Mouse (Mus musculus) T-helper 17 cell (primary cell): Measurements from ENCODE around the gene Ipcef1.

ENCODE experiments used
- in situ Hi-C, 2 experiments: fragments of 300-600 bp; cut with MboI, MseI; formaldehyde crosslinking; loops; 1 replicate in 1 of 2; 2 replicates in 1 of 2; pipeline ENCODE4 v1.15.1; 2025; ENCODE audit warnings: high pct_unique_total_duplicates in 2 of 2

Gene Ipcef1

GRCm38 (mm10) chr10:6979789-6980188 is 72.5 kb downstream of the Ipcef1 start:
- in situ Hi-C loops = loop anchor here (10.0 to 25.0 kb wide), 5 partner anchors 235 to 1155 kb away; partner anchors contain the start of genes Cnksr3 (in 1 of the 2), Ginm1 (in 1 of the 2), Lrp11 (in 1 of the 2) and Mtrf1l (in 1 of the 2)

DNA sequence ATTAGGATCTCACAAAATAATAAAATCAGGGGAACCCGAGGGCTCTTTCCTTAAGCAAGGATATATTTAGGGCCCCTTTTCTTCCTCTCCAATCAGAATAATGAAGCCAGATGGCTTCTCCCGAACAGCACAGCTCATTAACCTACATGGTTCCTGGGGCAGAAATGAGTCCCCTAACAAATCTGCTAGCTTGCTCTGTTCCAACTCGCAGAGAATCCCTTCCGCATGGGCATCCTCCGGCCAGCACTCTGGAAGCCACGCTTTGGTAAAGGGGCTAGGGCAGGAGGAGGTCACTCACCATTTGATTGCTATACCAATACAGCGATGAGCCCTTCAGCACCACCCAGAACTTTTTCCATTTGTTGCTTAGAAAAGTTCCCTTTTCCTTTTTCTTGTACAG is 73.1 kb downstream of the Ipcef1 start:
- in situ Hi-C loops = loop anchor here (25.0 kb wide), 2 partner anchors 608 to 808 kb away; partner anchors contain the start of genes Ginm1 (in 1 of the 2), Lrp11 (in 1 of the 2) and Ppil4 (in 1 of the 2)

- in situ Hi-C loops = loop anchor here (25.0 kb wide), 2 partner anchors 609 to 809 kb away; partner anchors contain the start of genes Ginm1 (in 1 of the 2), Lrp11 (in 1 of the 2) and Ppil4 (in 1 of the 2)
Measured at GRCm38 (mm10) chr10:6978733-6979132, 73.5 kb downstream of the Ipcef1 start.

- in situ Hi-C loops = loop anchor here (25.0 kb wide), 2 partner anchors 609 to 809 kb away; partner anchors contain the start of genes Ginm1 (in 1 of the 2), Lrp11 (in 1 of the 2) and Ppil4 (in 1 of the 2)
Measured at GRCm38 (mm10) chr10:6977843-6978242, 74.4 kb downstream of the Ipcef1 start.

- in situ Hi-C loops = no loop called here
Measured at GRCm38 (mm10) chr10:6968334-6968733, 83.9 kb downstream of the Ipcef1 start.

DNA sequence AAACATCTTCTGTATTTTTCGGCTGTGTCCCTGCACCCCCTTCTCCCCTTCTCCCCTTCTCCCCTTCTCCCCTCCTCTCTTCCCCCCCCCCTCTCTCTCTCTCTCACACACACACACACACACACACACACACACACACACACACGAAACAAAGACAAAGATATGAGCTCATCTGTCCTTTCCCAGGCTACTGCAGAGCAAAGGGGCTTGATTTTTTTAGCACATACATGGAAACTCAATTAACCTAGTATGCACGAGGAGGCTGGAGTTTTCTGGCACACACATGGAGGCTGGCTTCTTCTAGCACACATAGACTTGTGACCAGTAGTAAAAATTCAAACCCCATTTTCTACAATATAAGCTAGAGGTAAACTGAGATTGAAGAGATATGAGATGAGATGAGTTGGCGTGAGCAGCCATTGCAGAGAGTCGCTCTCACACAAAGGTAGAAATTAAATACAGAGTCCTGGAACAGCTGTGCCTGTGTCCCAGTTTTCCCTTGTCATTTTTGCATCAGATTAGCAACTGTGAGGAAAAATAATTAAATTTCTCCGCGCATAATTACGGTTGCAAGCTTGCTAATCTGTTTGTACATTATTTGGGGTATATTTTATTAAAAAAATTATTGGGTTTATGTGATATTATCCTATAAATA is 84.6 kb downstream of the Ipcef1 start:
- in situ Hi-C loops = no loop called here

DNA sequence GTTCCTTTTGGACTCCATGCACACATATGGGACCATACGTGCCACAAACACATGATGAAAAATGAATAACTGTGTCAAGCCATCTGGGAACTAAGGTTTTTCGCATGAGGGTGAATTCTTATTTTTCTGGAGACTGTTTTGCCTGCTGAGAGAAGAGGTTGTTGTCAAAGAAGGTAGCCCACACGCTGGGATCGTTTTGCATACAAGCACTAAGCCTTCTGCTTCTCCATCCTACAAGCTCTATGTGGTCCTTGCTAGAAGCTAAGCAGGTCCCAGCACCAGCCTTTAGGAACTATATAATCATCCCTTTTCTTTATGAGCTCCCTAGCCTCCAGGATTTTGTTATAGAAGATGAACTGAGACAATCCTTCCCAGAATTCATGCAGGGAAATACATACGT is 93.5 kb downstream of the Ipcef1 start:
- in situ Hi-C loops = no loop called here

DNA sequence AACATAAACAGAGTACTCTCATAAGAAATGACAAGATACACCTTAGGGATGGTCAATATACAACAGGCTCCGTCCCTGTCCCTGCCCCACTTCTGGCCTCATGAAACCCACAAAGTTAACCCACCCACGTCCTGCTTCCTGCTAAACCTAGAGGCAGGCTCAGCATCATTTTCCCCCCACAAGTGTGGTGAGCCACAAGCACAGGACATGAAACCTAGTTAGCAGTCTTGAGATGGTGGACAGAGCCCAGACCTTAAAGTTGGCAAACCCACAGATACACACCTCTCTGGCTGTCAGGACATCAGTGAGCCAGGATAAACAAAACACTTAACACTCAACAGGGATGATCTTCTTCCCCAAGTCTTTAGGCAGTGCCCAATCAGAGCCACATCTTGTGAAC is 95.9 kb downstream of the Ipcef1 start:
- in situ Hi-C loops = no loop called here

- in situ Hi-C loops = loop anchor here in 1 of 2 experiments (5.0 kb wide), 1 partner anchor 33 kb away; no protein-coding TSS in a partner anchor
Measured at GRCm38 (mm10) chr10:6954533-6954932, 97.7 kb downstream of the Ipcef1 start.

GRCm38 (mm10) chr10:6953115-6953514 is 99.2 kb downstream of the Ipcef1 start:
- in situ Hi-C loops = loop anchor here in 1 of 2 experiments (5.0 kb wide), 1 partner anchor 34 kb away; no protein-coding TSS in a partner anchor

- in situ Hi-C loops = no loop called here
Measured at GRCm38 (mm10) chr10:6936671-6937425, 115.4 kb downstream of the Ipcef1 start.

DNA sequence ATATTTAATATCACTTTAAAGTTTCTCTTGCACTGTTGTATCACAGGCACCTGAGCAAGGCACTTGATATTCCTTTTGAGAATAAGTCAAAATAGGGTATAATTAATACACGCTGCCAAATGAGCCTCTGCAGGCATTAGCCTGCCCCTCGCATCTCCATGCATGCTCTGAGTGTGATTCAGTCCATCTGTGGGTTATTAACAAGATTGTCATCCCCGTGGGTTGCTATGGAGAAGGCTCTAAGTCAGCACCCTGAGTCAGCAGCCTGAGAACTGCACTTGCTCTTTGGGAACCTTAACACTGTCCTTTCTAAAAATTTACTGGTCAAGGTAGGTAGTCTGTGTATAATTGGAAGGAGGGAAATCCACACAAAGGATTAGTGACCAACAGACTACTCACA is 117.5 kb downstream of the Ipcef1 start:
- in situ Hi-C loops = no loop called here

- in situ Hi-C loops = no loop called here
Measured at GRCm38 (mm10) chr10:6930889-6931288, 121.4 kb downstream of the Ipcef1 start.

DNA sequence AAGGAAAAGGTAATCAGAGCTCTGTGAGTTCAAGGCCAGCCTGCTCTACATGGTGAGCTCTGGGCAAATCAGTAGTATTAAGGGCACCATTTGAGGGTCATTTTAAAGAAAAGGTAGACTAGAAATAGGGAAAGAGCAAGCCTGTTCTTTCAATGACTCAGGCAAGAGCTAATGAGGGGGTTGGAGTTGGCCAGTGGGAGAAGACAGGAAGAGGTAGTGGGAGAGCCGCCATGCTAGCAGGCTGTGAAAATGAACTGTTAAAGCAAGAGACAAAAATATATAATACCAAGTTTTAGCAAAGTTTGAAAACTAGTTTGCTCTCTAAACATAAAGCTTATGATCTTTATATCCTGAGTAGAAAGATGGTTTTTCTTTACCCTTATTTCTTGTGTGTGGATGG is 121.9 kb downstream of the Ipcef1 start:
- in situ Hi-C loops = no loop called here

- in situ Hi-C loops = no loop called here
Measured at GRCm38 (mm10) chr10:6928905-6929304, 123.4 kb downstream of the Ipcef1 start.

DNA sequence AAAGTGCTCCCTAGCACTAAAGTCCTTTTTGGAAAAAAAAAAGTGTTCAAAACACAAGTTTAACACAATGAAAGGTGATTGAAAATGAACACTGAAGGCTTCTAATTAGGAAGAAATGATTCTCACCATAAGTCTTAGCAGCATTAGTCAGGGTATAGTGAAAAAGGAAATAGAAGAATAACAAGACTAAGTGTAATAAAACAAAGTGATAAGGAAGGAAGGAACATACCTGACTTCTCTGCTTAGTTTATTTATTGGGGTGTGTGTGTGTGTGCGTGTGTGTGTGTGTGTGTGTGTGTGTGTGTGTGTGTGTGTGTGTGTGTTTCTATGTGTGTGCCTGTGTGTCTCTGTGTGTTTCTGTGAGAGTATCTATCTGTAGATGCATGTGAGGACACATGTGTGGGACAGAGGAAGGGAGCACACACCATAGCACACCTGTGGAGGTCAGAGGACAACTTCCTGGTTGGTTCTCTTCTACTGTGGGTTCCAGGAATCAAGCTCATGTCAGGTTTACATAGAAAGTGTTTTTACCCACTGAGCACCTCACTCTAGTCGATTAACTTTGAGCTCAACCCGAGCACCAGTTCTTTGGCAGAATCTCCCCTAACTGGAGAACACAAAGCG is 124.6 kb downstream of the Ipcef1 start:
- in situ Hi-C loops = no loop called here

DNA sequence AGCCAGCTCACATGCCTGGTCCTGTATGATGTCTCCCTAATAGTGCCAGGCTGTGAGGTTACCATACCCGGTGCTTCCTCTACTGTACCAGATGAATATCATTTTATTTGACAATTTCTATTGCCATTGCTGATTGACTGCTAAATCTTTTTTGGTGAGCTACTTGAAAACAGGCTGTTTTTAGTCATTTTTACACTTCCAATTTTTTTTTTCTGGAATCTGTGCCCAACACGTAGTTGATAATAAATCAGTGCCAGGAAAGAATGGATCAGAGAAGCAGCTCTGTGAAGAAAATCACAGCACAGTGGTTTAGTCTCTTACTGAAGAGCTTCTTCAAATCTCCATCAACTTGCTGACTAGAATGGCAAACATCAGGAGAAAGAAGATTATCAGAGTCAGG is 125.6 kb downstream of the Ipcef1 start:
- in situ Hi-C loops = no loop called here

DNA sequence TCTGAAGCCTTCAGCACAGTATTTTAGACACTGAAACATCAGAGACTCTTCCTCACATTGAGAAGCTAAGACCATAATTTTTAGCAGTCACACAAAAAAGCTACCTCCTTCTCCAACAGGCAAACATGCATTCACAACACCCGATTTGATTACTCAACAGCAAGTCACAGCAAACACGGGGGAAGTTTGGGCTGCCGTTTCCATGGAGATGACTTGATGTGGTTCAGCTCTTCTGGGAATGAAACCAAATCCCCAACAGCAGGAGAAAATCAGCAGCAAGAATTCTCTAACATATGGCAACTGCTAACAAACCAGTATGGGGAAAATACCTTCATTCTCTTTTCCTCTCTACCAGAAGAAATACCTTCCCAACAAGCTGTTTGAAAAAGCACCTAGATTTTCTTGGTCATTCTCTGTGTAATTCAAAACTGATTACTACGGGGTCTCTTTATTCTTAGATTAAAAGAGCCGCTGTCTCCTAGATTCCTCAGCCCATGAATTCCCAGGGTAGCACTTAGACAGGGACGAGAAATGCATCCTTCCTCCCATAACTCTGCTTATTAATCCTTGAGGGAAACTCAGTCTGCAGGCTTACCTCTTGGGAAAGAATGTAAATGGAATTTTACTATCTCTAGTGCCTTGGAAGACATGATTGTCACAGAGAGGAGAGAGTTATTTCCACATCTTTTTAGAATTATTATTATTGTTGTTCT is 135.6 kb downstream of the Ipcef1 start:
- in situ Hi-C loops = no loop called here

DNA sequence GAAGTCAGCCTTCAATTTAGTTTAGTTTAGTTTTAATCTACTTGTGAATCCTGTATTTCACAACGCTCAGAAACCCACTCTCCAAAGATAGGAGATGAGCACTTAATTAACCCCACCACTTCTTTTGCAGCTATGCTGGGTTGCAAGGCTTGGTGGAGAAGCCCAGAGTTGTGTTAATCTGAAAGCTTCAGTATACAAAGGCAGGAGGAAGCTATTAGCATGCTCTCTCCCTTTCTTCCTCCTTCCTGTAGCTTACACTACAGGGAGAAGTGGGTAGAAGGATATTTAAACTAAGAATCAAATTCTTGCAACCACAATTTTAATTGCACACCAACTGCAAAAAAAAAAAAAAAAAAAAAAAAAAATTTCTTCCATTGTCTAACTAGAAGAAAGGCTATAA is 136.3 kb downstream of the Ipcef1 start:
- in situ Hi-C loops = no loop called here

DNA sequence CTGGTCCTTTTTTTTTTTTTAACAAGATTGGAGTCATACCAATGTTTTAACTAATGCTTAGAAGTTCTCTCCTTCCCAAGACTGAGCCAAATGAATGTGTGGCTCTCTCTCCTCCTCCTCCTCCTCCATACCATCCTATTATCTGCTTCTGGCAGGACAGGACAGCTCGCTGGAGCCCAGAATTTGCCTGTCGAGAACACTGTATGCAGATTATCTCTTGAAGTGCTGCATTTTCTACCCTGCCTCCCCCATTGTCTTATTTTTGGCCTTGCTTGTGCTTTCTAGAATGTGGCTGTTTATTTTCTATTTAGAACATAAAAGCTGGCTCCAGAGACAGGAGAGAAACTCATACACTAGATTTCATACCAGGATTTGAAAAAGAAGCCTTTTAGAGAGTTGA is 142.5 kb downstream of the Ipcef1 start:
- in situ Hi-C loops = no loop called here

DNA sequence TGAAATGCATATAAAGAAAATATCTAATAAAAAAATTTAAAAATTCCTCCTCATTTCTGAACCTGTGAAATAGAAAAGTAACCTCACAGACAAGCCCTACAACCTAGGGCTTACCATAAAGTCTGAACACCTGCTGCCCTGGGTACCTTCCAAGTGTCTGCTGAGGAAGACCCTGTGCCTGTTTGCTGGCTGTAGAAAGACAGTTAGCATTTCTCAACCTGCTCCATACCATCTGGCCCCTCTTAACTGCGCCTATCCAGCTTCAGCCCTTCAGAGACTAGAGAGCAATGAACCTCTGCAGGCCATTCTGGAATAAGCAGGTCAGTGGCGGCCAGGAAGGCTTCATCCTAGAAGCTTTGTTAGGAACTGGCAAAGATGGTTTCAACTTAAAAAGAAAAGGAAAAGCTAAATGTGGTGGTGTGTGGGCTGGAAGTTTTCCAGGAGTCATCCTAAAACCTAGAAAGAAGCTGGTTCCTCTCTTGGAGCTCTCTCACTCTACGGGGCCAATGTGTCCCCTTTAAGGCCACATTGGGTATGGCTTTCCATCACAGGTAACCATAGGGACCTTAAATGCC is 150.4 kb downstream of the Ipcef1 start:
- in situ Hi-C loops = no loop called here
